Mouse (Mus musculus) hindbrain, postnatal 0 days (tissue): ENCODE data around the gene Pofut2. TPM values are rescaled to one million over a fixed set of nuclear protein-coding genes. Genes with fewer than 3 reads are reported as not detected.

ENCODE experiments used
- ATAC-seq: fragments of 200-750 bp; cut with Nextera tagmentation; 2 replicates; pipeline ENCODE4 v1.8.0; 2017; ENCODE audit warnings: mild to moderate bottlenecking, moderate TSS enrichment, moderate library complexity
- DNase-seq: peaks from one replicate; pipeline ENCODE4 v3.0.0-alpha.2; 2015; ENCODE audit warnings: low spot score
- H3K27ac ChIP-seq: fragments of 300-500 bp; sonication (generic); 2 replicates; pipeline ENCODE4 v1.5.1; 2014; ENCODE audit warnings: mild to moderate bottlenecking
- H3K27me3 ChIP-seq: fragments of 300-500 bp; sonication (generic); 2 replicates; pipeline ENCODE4 v1.6.1; 2014; ENCODE audit warnings: low read length, mixed read lengths; ENCODE audit not compliant: insufficient read depth
- H3K36me3 ChIP-seq: fragments of 300-500 bp; sonication (generic); 2 replicates; pipeline ENCODE4 v1.6.1; 2014; ENCODE audit warnings: low read length, mixed read lengths; ENCODE audit not compliant: insufficient read depth
- H3K4me1 ChIP-seq: fragments of 300-500 bp; sonication (generic); 2 replicates; pipeline ENCODE4 v1.6.1; 2014; ENCODE audit warnings: antibody characterized with exemption, low read length, mixed read lengths; ENCODE audit not compliant: insufficient read depth
- H3K4me2 ChIP-seq: fragments of 300-500 bp; sonication (generic); 2 replicates; pipeline ENCODE4 v1.6.1; 2014; ENCODE audit warnings: low read depth, mild to moderate bottlenecking, low read length, moderate library complexity, mixed read lengths
- H3K4me3 ChIP-seq: fragments of 300-500 bp; sonication (generic); 2 replicates; pipeline ENCODE4 v1.5.1; 2014; ENCODE audit warnings: low read length
- H3K9ac ChIP-seq: fragments of 300-500 bp; sonication (generic); replicated peaks from 2 replicates; pipeline ENCODE4 v1.6.1; 2014; ENCODE audit warnings: mild to moderate bottlenecking, low read length, moderate library complexity, mixed read lengths
- H3K9me3 ChIP-seq: fragments of 300-500 bp; sonication (generic); 2 replicates; pipeline ENCODE4 v1.6.1; 2016; ENCODE audit warnings: low read length, mixed read lengths
- CTCF ChIP-seq: IDR thresholded peaks from 2 replicates; pipeline ENCODE4 v1.5.1; 2016; ENCODE audit warnings: antibody characterized with exemption, control low read depth, low read depth
- WGBS: fragments of 180-500 bp; shearing (Covaris S2); extraction: QIAGEN DNeasy Blood & Tissue Kit; methylation state at CpG from one replicate; pipeline ENCODE4 v1.1.7; 2014; 5-methylcytosine and 5-hydroxymethylcytosine counted together
- polyA plus RNA-seq: library from polyadenylated mRNA; unstranded; fragments of >200 nt; fragmentation: Nextera tagmentation; extraction: Ambion mirVana; gene quantifications from 2 replicates; pipeline ENCODE4 v1.2.1, GENCODE M21; 2015
- total RNA-seq: library from RNA; depleted of rRNA; stranded (reverse); fragments of >200 nt; gene quantifications from 2 replicates; pipeline ENCODE4 v1.2.3, GENCODE M21; 2014

Pofut2 gene
- total and polyA plus RNA-seq, 2 experiments from 2014 or later: 47.0 to 52.4 TPM

DNA sequence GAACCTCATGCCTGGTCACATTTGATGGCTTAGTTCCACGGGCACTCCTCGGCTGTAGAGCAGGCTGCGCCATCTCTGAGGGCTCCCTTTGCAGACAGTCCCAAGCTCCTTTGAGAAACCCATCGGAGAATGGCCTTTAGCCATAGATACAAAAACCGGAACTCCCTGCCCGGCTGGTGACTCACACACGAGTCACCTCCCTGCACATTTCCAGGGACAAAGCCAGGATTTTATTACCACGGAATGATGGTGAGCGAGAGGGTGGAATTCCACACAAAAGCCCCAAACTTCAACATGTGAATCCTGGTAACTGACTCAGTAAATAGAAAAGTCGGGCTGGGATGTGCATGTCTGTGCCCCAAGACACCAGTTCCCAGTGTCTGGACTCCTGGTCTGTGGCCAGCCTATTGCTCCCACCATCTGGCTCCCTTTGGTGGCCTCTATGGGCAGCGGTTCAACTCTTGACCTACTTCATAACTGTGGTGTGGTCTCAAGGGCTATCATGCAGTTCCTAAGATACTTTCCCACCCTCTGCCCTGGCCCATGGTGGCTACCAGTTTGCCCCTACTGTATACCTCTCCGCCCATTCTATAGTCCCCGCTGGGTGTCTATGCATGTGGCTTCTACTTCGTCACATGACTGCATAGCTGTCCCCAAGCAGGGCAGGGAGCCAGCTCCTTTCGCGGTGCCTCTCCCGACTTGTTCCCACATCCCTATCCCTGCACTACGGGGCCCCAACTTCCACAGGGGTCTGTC lies 7.1 kb upstream of the Pofut2 start:
- no peak; the same call in 1 of the 2 replicates for ATAC-seq
- 52% methylated on average over 18 of the region's 18 CpGs for WGBS
- Histone ChIP-seq H3K27ac (no peak overlapping the region), H3K27me3 (no peaks in the 10 kb centered on the region), H3K9ac (no peak overlapping the region), H3K9me3 (no peaks in the 10 kb centered on the region), H3K4me2 (no peak overlapping the region), H3K36me3 (no peaks in the 10 kb centered on the region), H3K4me1 (peaks cover 15% of the 10 kb centered on the region), H3K4me3 (no peak overlapping the region)
- TF ChIP-seq CTCF: no peak
- no peak for DNase-seq

- Histone ChIP-seq H3K9ac (no peak overlapping the region), H3K4me3 (no peak overlapping the region), H3K4me2 (no peak overlapping the region), H3K27me3 (no peaks in the 10 kb centered on the region), H3K27ac (no peak overlapping the region), H3K36me3 (no peaks in the 10 kb centered on the region), H3K9me3 (no peaks in the 10 kb centered on the region), H3K4me1 (peaks cover 15% of the 10 kb centered on the region)
- peak; percentile 97 for TF ChIP-seq CTCF
- WGBS: 0% methylated on average over 4 of the region's 4 CpGs
- ATAC-seq (peak; percentile 36; the same call in 1 of the 2 replicates), DNase-seq (peak; percentile 90)
These were observed 6.2 kb upstream of the Pofut2 start for GRCm38 (mm10) chr10:77252790-77253189.

DNA sequence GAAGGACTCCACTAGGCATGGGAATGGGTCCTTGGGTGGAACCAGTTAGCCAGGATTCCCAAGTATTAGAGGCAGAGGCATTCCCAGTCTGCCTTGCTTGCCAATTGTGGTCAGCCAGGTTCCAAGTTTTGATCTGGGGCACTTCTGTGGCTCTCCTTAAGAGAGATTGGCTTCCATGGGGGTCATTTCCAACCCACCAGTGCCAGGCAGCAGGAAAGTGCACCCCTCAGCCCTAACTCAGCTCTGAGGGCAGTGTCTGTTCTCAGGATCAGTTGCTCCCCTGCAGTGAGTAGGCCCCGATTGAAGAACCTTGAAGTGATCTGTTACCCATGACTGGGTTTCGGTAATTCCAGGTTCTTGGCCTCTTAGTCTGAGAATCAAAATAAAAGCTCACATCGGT lies 3.8 kb upstream of the Pofut2 start:
- DNase-seq (no peak), ATAC-seq (no peak)
- peaks cover 18% of the 10 kb centered on the region for H3K4me1 ChIP-seq
- no peak overlapping the region for H3K27ac ChIP-seq
- WGBS: 51% methylated on average over 3 of the region's 3 CpGs
- TF ChIP-seq CTCF: no peak
- no peak overlapping the region for H3K4me3 ChIP-seq
- no peaks in the 10 kb centered on the region for H3K36me3 ChIP-seq
- H3K9me3 ChIP-seq: no peaks in the 10 kb centered on the region
- no peaks in the 10 kb centered on the region for H3K27me3 ChIP-seq
- no peak overlapping the region for H3K9ac ChIP-seq
- H3K4me2 ChIP-seq: no peak overlapping the region

GRCm38 (mm10) chr10:77255676-77256075 lies 3.3 kb upstream of the Pofut2 start:
- H3K9me3 ChIP-seq: no peaks in the 10 kb centered on the region
- ATAC-seq (no peak), DNase-seq (peak; percentile 27)
- no peak overlapping the region for H3K4me2 ChIP-seq
- no peak for TF ChIP-seq CTCF
- H3K4me1 ChIP-seq: peaks cover 21% of the 10 kb centered on the region
- no peak overlapping the region for H3K4me3 ChIP-seq
- no peaks in the 10 kb centered on the region for H3K27me3 ChIP-seq
- H3K27ac ChIP-seq: no peak overlapping the region
- no peaks in the 10 kb centered on the region for H3K36me3 ChIP-seq
- WGBS: 33% methylated on average over 3 of the region's 3 CpGs
- H3K9ac ChIP-seq: no peak overlapping the region

GRCm38 (mm10) chr10:77258041-77258590 lies 902 bp upstream of the Pofut2 start:
- DNase-seq (no peak), ATAC-seq (no peak)
- Histone ChIP-seq H3K27me3 (no peaks in the 10 kb centered on the region), H3K9ac (no peak overlapping the region; the same call in 1 of the 2 replicates), H3K4me2 (peak overlapping the region; percentile 84), H3K36me3 (peaks cover 14% of the 10 kb centered on the region), H3K4me1 (peaks cover 9% of the 10 kb centered on the region; the same call in 1 of the 2 replicates), H3K27ac (no peak overlapping the region), H3K9me3 (no peaks in the 10 kb centered on the region), H3K4me3 (peak overlapping the region; percentile 89)
- TF ChIP-seq CTCF: peak; percentile 28; the same call in 1 of the 2 replicates
- WGBS: 63% methylated on average over 4 of the region's 4 CpGs

- no peaks in the 10 kb centered on the region for H3K27me3 ChIP-seq
- WGBS: 73% methylated on average over 17 of the region's 17 CpGs
- ATAC-seq: no peak
- H3K27ac ChIP-seq: no peak overlapping the region
- peak overlapping the region; percentile 84 for H3K4me2 ChIP-seq
- peak overlapping the region; percentile 28; the same call in 1 of the 2 replicates for H3K9ac ChIP-seq
- H3K4me1 ChIP-seq: peaks cover 6% of the 10 kb centered on the region; the same call in 1 of the 2 replicates
- H3K4me3 ChIP-seq: peak overlapping the region; percentile 89
- no peaks in the 10 kb centered on the region for H3K9me3 ChIP-seq
- H3K36me3 ChIP-seq: peaks cover 22% of the 10 kb centered on the region
- no peak for TF ChIP-seq CTCF
- no peak for DNase-seq
These were observed 1.3 kb downstream of the Pofut2 start for GRCm38 (mm10) chr10:77260166-77260875.
